Mouse (Mus musculus): ENCODE results near the gene Hsd11b1.

- TF ChIP-seq CTCF (IDR thresholded peaks at IDR 0.05; ENCODE audit: extremely low read depth, insufficient read length, insufficient replicate concordance, low read depth, low read length) (no peak), POLR2A (IDR thresholded peaks at IDR 0.05; ENCODE audit: low read depth, low read length) (no peak)
Measured at GRCm38 (mm10) chr1:193211371-193211770, 52.5 kb downstream of the Hsd11b1 start.
